Mouse (Mus musculus) limb, embryonic 12.5 days (tissue): Measurements from ENCODE around the gene Rsad1. TPM values are rescaled to one million over a fixed set of nuclear protein-coding genes. Genes with fewer than 3 reads are reported as not detected.

Source experiments
- ATAC-seq: fragments of 200-750 bp; cut with Nextera tagmentation; 2 replicates; pipeline ENCODE4 v1.8.0; 2017; ENCODE audit warnings: low read depth, moderate TSS enrichment; ENCODE audit not compliant: insufficient number of reproducible peaks, insufficient read depth, low FRiP score, low TSS enrichment
- H3K27ac ChIP-seq: fragments of 300-500 bp; sonication (generic); 2 replicates; pipeline ENCODE4 v1.5.1; 2016; ENCODE audit warnings: mild to moderate bottlenecking, moderate library complexity
- H3K27me3 ChIP-seq: fragments of 300-500 bp; sonication (generic); 2 replicates; pipeline ENCODE4 v1.6.1; 2016; ENCODE audit warnings: mild to moderate bottlenecking, moderate library complexity
- H3K36me3 ChIP-seq: fragments of 300-500 bp; sonication (generic); 2 replicates; pipeline ENCODE4 v1.6.1; 2016; ENCODE audit warnings: mild to moderate bottlenecking, moderate library complexity
- H3K4me1 ChIP-seq: fragments of 300-500 bp; sonication (generic); replicated peaks from 2 replicates; pipeline ENCODE4 v1.6.1; 2016
- H3K4me2 ChIP-seq: fragments of 300-500 bp; sonication (generic); 2 replicates; pipeline ENCODE4 v1.6.1; 2016; ENCODE audit warnings: mild to moderate bottlenecking, moderate library complexity
- H3K4me3 ChIP-seq: fragments of 300-500 bp; sonication (generic); replicated peaks from 2 replicates; pipeline ENCODE4 v1.5.1; 2016; ENCODE audit warnings: mild to moderate bottlenecking
- H3K9ac ChIP-seq: fragments of 300-500 bp; sonication (generic); replicated peaks from 2 replicates; pipeline ENCODE4 v1.6.1; 2016; ENCODE audit warnings: mild to moderate bottlenecking, moderate library complexity
- H3K9me3 ChIP-seq: fragments of 300-500 bp; sonication (generic); 2 replicates; pipeline ENCODE4 v1.6.1; 2016; ENCODE audit warnings: mild to moderate bottlenecking, moderate library complexity
- WGBS: fragments of 180-500 bp; shearing (Covaris S2); methylation state at CpG from one replicate; pipeline ENCODE4 v1.1.7; 2016; 5-methylcytosine and 5-hydroxymethylcytosine counted together
- polyA plus RNA-seq: library from polyadenylated mRNA; unstranded; fragments of >200 nt; fragmentation: Nextera tagmentation; extraction: Ambion mirVana; gene quantifications from 2 replicates; pipeline ENCODE4 v1.2.1, GENCODE M21; 2016

Rsad1 gene
- polyA plus RNA-seq: 4.1 and 5.7 TPM in 2 replicates

DNA sequence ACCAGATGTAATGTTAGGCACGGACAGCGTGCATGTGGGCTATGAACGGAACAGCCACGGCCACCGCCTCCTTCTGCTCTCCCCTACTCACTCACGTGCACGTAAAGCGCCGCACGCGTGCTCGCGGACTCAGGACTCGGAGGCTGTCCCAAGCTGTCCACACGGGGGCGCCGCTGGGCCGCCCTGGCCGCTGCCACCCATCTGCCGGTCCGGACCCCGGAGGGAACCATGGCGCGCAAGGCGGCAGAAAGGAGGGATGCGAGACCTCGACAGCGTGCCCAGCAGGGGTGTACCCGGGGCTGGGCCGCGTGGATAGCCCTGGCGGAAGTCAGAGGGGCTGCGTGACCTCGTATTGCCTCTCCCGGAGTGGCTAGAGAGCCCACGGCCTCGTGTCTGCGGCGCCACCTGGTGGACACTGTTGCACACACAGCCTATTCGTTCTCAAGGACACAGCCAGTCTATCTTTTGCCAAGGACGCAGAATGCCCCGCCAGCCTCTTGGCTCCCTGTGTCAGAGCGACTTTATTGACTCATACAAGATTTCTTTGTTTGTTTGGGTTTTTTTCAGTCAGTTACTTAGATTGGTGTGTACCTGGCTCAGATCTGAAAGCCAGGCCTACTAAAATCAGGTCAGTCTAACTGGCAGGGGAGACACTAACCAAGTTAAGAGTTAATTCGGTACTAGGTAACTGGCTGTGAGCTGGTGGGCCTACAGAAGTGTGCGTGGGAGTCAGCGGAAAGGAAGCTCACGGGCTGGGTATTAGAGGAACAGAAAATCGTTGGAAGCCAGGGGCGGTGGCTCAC, at the start of gene Rsad1:
Gene Rsad1, minus strand, starts transcription at position 368 of the 803 bp plus-strand sequence.
- Histone ChIP-seq H3K9ac (peak within 1 kb of the TSS; percentile 63), H3K4me2 (peak within 1 kb of the TSS; percentile 86), H3K4me1 (peaks cover 19% of the 10 kb centered on the region), H3K36me3 (peaks cover 5% of the 10 kb centered on the region; the same call in 1 of the 2 replicates), H3K4me3 (peak within 1 kb of the TSS; percentile 59), H3K27ac (peak within 1 kb of the TSS; percentile 84), H3K9me3 (no peaks in the 10 kb centered on the region), H3K27me3 (no peaks in the 10 kb centered on the region)
- WGBS: 5% methylated on average over 49 of the region's 49 CpGs
- peak; percentile 87 for ATAC-seq

DNA sequence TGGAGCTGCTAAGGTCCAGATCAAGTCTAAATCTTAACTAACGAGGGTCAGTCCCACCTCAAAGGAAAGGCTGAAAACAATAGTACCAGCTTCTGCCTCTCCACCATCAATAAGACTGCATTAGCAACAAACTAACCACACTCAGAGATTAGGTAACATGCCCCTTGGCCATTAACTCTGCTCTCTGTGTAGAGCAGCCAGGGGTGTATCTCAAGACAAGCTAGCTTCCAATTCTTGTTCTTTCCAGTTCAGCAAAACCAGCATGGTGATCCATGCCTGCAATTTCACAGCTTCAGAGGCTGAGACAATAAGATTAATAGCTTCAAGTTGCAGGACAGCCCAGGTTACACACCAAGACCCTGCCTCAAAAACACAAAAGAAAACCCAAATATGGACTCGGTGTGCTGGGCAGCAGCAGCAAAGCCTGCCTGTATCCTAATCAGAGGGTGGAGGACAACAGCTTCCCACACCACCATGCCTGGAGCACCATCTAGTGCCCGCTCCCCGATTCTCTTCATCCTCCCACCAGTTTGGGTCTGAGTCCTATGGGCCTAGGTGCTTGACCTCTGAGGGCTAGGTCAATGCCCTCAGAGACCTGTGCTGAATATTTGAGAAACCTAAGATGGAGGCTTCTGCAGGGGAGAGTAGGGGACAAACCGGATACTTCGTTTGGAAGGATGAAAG, 49.5 kb upstream of the Rsad1 start:
- no peaks in the 10 kb centered on the region for H3K27me3 ChIP-seq
- H3K9ac ChIP-seq: no peak overlapping the region
- H3K9me3 ChIP-seq: no peaks in the 10 kb centered on the region
- no peak overlapping the region for H3K27ac ChIP-seq
- H3K36me3 ChIP-seq: peaks cover 14% of the 10 kb centered on the region; the same call in 1 of the 2 replicates
- H3K4me3 ChIP-seq: no peak overlapping the region
- H3K4me1 ChIP-seq: peaks cover 13% of the 10 kb centered on the region
- H3K4me2 ChIP-seq: no peak overlapping the region
- no peak for ATAC-seq
- WGBS: 73% methylated on average over 6 of the region's 6 CpGs

DNA sequence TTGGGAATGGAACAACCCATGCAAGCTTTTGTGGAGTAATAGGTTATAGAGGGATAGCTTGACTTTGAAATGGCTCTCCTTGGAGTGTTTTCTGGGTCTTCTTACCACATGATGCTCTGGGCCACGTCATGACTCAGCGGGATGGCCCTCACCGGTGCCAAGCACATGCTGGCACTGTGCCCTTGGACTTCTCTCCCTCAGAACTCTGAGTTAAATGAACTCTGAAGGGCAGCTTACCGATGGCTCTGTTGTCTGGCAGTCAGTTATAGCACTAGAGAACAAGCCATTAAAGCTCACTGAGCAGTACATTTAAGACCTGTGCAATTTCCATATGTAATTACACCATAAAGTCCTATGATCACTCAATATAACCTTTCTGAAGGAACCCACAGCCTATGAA, 48.3 kb upstream of the Rsad1 start:
- ATAC-seq: no peak
- no peaks in the 10 kb centered on the region for H3K9me3 ChIP-seq
- WGBS: 84% methylated on average over 4 of the region's 4 CpGs

DNA sequence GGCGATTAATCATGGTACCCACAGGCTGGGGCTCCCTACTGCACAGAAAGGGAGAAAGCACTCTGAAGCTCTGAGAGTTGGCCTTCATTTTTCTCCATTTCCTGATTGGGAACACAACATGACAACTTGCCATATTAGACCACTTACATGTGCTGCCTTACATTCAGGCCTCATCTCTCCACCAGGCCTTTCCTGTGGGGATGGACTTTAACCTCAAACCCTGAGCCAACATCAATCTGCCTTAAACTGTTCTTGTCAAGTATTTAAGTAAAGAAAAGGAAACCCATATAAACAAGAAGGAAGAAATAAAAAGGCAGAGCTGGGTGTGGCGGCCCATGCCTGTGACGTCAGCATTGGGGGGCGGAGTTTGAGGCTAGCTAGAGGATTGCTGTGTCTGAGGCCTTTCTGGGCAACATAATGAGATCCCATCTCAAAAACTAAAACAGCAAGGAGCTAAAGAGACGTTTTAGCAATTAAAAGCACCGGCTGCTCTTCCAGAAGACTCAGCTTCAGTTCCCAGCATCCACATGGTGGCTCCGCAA, 47.3 kb upstream of the Rsad1 start:
- no peak for ATAC-seq
- Histone ChIP-seq H3K9ac (no peak overlapping the region), H3K36me3 (peaks cover 14% of the 10 kb centered on the region; the same call in 1 of the 2 replicates), H3K4me3 (no peak overlapping the region), H3K27me3 (no peaks in the 10 kb centered on the region), H3K27ac (no peak overlapping the region), H3K9me3 (no peaks in the 10 kb centered on the region), H3K4me2 (no peak overlapping the region), H3K4me1 (peaks cover 12% of the 10 kb centered on the region)
- WGBS: 73% methylated on average over 7 of the region's 7 CpGs

More for the DNA sequence above, 48.3 kb upstream of the Rsad1 start:
- Histone ChIP-seq H3K27me3 (no peaks in the 10 kb centered on the region), H3K9ac (no peak overlapping the region), H3K27ac (no peak overlapping the region), H3K4me3 (no peak overlapping the region), H3K36me3 (peaks cover 14% of the 10 kb centered on the region; the same call in 1 of the 2 replicates), H3K4me2 (no peak overlapping the region), H3K4me1 (peaks cover 13% of the 10 kb centered on the region)

DNA sequence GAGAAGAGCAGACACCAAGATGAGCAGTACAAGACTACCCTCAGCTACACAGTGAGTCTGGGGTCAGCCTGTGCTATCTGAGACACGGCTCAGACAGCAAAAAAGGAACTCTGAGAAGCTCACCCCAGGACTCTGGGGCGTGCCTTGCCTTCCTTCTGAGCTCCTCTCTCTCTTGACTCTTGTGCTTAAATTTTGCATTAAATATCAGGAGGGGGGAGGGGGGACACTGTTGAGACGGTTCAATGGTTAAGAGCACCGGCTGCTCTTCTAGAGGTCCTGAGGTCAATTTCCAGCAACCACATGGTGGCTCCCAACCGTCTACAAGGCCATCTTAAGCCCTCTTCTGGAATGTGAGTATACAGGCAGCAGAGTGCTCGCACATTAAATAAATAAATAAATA, 38.5 kb upstream of the Rsad1 start:
- H3K4me2 ChIP-seq: no peak overlapping the region
- ATAC-seq: no peak

DNA sequence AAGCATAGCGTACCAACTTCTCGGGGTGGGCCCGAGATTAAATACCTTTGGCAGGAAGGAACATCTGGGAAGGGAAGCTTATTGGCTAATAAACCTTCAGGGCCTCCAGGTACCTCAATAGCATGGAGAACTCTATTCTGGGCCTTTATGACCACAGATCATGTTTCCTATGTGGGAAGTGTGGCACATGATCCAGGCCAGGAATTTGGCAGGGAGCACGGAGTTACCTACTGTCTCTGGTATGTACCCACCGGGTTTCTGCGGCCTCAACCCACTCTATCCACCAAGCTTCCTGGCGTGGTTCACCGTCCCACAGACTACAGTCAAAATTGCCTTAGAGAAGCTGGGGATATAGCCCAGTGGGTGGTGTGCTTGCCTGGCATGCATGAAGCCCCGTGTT, 36.0 kb upstream of the Rsad1 start:
- Histone ChIP-seq H3K9ac (no peak overlapping the region), H3K9me3 (no peaks in the 10 kb centered on the region), H3K4me2 (no peak overlapping the region), H3K4me1 (peaks cover 9% of the 10 kb centered on the region; the same call in 1 of the 2 replicates), H3K27ac (peak overlapping the region; percentile 45; the same call in 1 of the 2 replicates), H3K36me3 (no peaks in the 10 kb centered on the region), H3K4me3 (no peak overlapping the region), H3K27me3 (no peaks in the 10 kb centered on the region)
- no peak; the same call in 1 of the 2 replicates for ATAC-seq
- 71% methylated on average over 9 of the region's 9 CpGs for WGBS

More for the DNA sequence above, 38.5 kb upstream of the Rsad1 start:
- no peaks in the 10 kb centered on the region for H3K36me3 ChIP-seq
- H3K27ac ChIP-seq: no peak overlapping the region
- WGBS: 79% methylated on average over 6 of the region's 6 CpGs
- no peaks in the 10 kb centered on the region for H3K27me3 ChIP-seq
- peaks cover 16% of the 10 kb centered on the region; the same call in 1 of the 2 replicates for H3K4me1 ChIP-seq
- H3K4me3 ChIP-seq: no peak overlapping the region
- H3K9me3 ChIP-seq: no peaks in the 10 kb centered on the region
- no peak overlapping the region for H3K9ac ChIP-seq

DNA sequence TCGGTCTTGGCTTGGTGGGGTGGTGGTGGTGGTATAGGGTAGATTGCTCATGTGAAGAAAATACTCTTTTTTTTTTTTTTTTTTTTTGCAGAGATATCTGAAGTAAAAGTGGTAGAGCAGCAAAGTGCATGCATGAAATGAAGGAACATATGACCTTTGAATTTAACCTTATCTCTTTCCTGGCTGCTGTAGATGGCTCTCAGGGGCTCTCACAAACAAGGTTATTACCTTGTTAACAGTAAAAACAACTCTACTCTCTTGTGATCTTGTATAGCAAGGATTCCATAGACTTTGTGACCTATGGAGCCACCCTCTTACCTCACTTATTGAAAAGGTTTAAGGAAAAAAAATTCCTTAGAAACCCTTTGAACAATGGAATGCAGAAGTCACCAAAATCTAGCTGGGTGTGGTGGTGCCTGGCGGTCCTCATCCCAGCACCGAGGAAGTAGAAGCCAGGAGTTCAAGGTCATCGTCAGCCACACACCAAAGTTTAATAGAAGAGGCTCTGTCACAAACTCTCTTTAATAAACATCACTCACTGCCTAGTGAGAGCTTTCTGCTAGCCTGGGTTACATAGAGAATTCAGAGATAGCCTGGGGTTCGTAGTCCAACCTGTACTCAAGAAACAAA, 31.2 kb upstream of the Rsad1 start:
- no peaks in the 10 kb centered on the region for H3K27me3 ChIP-seq
- H3K9me3 ChIP-seq: no peaks in the 10 kb centered on the region
- H3K36me3 ChIP-seq: no peaks in the 10 kb centered on the region
- no peak overlapping the region for H3K27ac ChIP-seq
- 88% methylated on average over 5 of the region's 5 CpGs for WGBS
- no peak overlapping the region for H3K9ac ChIP-seq
- H3K4me1 ChIP-seq: peaks cover 8% of the 10 kb centered on the region; the same call in 1 of the 2 replicates
- H3K4me2 ChIP-seq: no peak overlapping the region
- ATAC-seq: no peak
- no peak overlapping the region for H3K4me3 ChIP-seq

DNA sequence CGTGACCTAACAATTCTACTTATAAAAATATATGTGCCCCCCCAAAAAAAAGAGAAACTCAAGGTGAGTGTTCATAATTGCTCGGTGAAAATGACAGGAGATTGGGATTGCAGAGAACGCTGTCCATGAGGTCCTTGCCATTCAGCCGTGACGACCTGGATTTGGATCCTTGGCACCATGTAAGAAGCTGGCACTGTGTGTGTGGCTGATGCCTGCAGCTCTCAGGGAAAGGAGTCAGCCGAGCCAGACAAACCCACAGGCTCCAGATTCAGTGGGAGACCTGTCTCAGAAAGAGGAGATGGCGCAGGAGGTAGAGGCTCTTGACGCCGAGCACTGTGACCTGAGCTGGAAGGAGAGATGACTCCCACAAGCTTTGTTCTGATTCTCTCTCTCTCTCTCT, 27.3 kb upstream of the Rsad1 start:
- H3K27me3 ChIP-seq: no peaks in the 10 kb centered on the region
- no peak overlapping the region for H3K4me3 ChIP-seq
- 85% methylated on average over 9 of the region's 9 CpGs for WGBS
- H3K4me1 ChIP-seq: no peaks in the 10 kb centered on the region
- H3K36me3 ChIP-seq: peaks cover 4% of the 10 kb centered on the region; the same call in 1 of the 2 replicates
- H3K9me3 ChIP-seq: no peaks in the 10 kb centered on the region
- H3K4me2 ChIP-seq: no peak overlapping the region
- no peak for ATAC-seq
- no peak overlapping the region for H3K27ac ChIP-seq
- H3K9ac ChIP-seq: no peak overlapping the region

DNA sequence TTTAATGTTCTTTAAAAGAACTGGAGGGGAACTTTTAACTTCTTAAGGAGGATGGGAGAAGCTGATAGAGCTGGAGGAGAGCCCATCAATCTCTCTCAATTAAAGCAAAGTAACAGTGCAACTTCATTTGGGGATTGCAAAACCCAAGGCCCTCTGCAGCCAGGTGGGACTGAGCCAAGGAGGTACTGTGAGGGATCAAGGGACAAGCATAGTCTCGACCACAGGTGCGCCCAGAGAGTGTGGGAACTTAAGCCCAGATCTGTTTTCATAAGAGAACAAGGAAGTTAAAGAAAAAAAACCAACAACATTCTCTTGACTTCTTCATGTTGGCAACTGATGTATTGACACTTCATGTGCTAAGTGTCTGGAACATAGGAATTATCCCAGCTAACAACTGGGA, 26.0 kb upstream of the Rsad1 start:
- 70% methylated on average over 2 of the region's 2 CpGs for WGBS
- Histone ChIP-seq H3K36me3 (peaks cover 17% of the 10 kb centered on the region), H3K4me3 (no peak overlapping the region), H3K27me3 (no peaks in the 10 kb centered on the region), H3K9me3 (no peaks in the 10 kb centered on the region), H3K9ac (no peak overlapping the region), H3K4me1 (no peaks in the 10 kb centered on the region), H3K4me2 (no peak overlapping the region), H3K27ac (no peak overlapping the region)
- ATAC-seq: no peak

DNA sequence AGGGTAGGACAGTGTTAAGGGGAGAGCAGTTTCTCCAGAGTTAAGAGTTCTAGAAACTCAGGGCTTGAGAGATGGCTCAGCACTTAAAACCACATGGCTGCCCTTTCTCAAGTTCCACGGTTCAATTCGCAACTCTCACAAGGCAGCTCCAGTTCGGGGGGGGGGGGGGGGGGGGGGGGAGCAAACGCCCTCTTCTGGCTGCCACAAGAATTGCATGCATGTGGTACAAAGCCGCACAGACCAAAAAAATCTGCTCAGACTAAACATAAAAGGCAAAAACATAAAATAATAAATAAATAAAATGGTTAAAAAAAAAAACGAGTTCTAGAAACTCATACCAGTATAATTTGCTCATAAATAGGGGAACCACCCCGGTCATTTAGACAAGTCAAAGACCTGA, 25.5 kb upstream of the Rsad1 start:
- ATAC-seq: no peak
- no peak overlapping the region for H3K4me2 ChIP-seq
- H3K9ac ChIP-seq: no peak overlapping the region
- H3K27ac ChIP-seq: no peak overlapping the region
- peaks cover 22% of the 10 kb centered on the region for H3K36me3 ChIP-seq
- WGBS: 50% methylated on average over 3 of the region's 7 CpGs
- no peaks in the 10 kb centered on the region for H3K9me3 ChIP-seq
- H3K4me1 ChIP-seq: no peaks in the 10 kb centered on the region
- no peak overlapping the region for H3K4me3 ChIP-seq
- H3K27me3 ChIP-seq: no peaks in the 10 kb centered on the region

DNA sequence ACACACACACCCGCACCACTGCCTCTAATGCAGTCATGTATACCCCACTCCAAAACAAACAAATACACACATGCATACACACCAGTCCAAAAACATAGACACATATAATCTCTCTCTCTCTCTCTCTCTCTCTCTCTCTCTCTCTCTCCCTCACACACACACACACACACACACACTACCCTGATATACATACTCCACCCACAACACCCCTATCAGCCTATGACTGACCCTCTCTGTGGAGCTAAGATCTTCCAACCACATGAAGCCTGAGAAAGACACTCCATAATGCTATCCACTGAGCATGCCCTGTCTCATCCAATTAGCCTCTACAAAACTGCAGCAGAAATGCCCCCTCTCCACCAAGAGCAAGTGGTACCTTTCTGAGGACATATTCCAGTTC, 22.8 kb upstream of the Rsad1 start:
- no peak for ATAC-seq
- Histone ChIP-seq H3K4me2 (no peak overlapping the region), H3K27me3 (no peaks in the 10 kb centered on the region; the same call in 1 of the 2 replicates), H3K4me1 (no peaks in the 10 kb centered on the region), H3K4me3 (no peak overlapping the region), H3K27ac (no peak overlapping the region), H3K9me3 (no peaks in the 10 kb centered on the region), H3K36me3 (peaks cover 38% of the 10 kb centered on the region), H3K9ac (no peak overlapping the region)
- WGBS: 95% methylated on average over 1 of the region's 1 CpGs
